Mouse (Mus musculus) cortical plate, adult 2 months (tissue): ENCODE results near the gene Cab39.

Experiments used
- CTCF ChIP-seq: fragments of 200-500 bp; IDR thresholded peaks from 2 replicates; pipeline ENCODE4 v1.5.1; 2011; ENCODE audit warnings: mild to moderate bottlenecking, control low read depth, low read length; ENCODE audit not compliant: insufficient read depth; ENCODE audit errors: extremely low read depth
- POLR2A ChIP-seq: fragments of 200-500 bp; IDR thresholded peaks from 2 replicates; pipeline ENCODE4 v1.6.1; 2011; ENCODE audit warnings: mild to moderate bottlenecking, low read length, control low read depth; ENCODE audit not compliant: insufficient read depth; ENCODE audit errors: extremely low read depth

DNA sequence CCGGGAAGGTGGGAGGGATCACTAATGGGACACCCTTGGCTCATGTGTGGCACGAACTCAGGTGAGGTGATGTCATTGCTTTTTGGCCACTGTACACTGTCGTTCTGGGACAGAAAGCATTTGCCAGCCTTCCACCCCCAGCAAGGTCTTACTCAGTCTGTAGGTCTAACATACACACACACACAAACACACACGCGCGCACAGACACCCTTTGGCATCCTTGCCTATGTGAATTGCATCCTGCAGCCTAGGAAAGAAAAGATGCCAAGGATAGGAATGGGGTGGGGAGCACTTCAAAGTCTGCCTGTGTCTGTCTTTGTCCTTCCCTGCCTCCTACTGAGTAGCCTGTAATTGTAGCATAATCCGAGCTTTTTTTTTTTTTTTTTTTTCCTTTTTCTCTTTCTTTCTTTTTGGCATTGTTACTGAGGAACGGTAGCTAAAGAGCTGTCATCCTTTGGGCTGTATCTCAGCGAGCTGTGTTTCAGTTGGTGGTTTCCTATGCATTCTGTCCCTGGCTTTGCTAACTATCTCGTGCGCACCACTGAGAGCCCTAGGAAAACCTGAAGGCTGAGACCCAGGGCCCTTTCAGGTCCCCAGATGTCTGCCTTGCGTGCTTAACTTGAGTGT lies 105.6 kb downstream of the Cab39 start:
- TF ChIP-seq CTCF (no peak), POLR2A (no peak)
